Mouse (Mus musculus): Measurements from ENCODE around the gene Wdr70.

GRCm38 (mm10) chr15:8087293-8087692 is 11.7 kb downstream of the Wdr70 start:
- TF ChIP-seq CTCF (IDR thresholded peaks at IDR 0.05; ENCODE audit: borderline replicate concordance, insufficient read depth, low read depth, low read length): no peak
- TF ChIP-seq POLR2A (IDR thresholded peaks at IDR 0.05; ENCODE audit: borderline replicate concordance, insufficient read depth, low read length): no peak

Measured in cerebellum, adult 2 months (tissue).